In genomic region chr10:94931961-94932832, GRCm38 (mm10) we compare ENCODE assay signal across 8 mouse cellular contexts. TPM values are rescaled to one million over a fixed set of nuclear protein-coding genes. Genes with fewer than 3 reads are reported as not detected.
DNase-seq lines count a peak whose midpoint lies in the region; ATAC-seq lines count a peak whose summit lies in the region.

No protein-coding gene starts in this region.

- DNase-seq in heart, adult 8-10 months (ENCODE audit: low spot score) = peak; percentile 61
- no peak for DNase-seq in layer of hippocampus, postnatal 10 days (ENCODE audit: low spot score in 2 of 2)
- no peak for DNase-seq in left cerebral cortex, adult 11 months (ENCODE audit: low spot score)
- no peak for DNase-seq in midbrain, embryonic 14.5 days

- 58% methylated on average over 9 of the region's 9 CpGs for WGBS in hindbrain, embryonic 16.5 days
- 68% methylated on average over 9 of the region's 9 CpGs for WGBS in hindbrain, embryonic 12.5 days
- 34% methylated on average over 9 of the region's 9 CpGs for WGBS in kidney, embryonic 16.5 days
- 80% methylated on average over 9 of the region's 9 CpGs for WGBS in midbrain, embryonic 14.5 days

- no peak overlapping the region for H3K9ac ChIP-seq in hindbrain, embryonic 16.5 days (ENCODE audit: low read depth, low read length)
- no peak overlapping the region for H3K9ac ChIP-seq in hindbrain, embryonic 12.5 days
- no peak overlapping the region for H3K9ac ChIP-seq in kidney, embryonic 16.5 days (replicated peaks; ENCODE audit: low read length)
- H3K9ac ChIP-seq in midbrain, embryonic 14.5 days (replicated peaks; ENCODE audit: low read length) = no peak overlapping the region

- H3K4me3 ChIP-seq in hindbrain, embryonic 16.5 days (ENCODE audit: low read length) = no peak overlapping the region
- H3K4me3 ChIP-seq in hindbrain, embryonic 12.5 days = no peak overlapping the region
- H3K4me3 ChIP-seq in kidney, embryonic 16.5 days (ENCODE audit: low read length) = no peak overlapping the region
- H3K4me3 ChIP-seq in megakaryocyte, embryonic 14.5 days (replicated peaks) = peak overlapping the region; percentile 83
- no peak overlapping the region for H3K4me3 ChIP-seq in midbrain, embryonic 14.5 days (replicated peaks; ENCODE audit: low read depth, low read length)

- no peaks in the 10 kb centered on the region for H3K9me3 ChIP-seq in hindbrain, embryonic 16.5 days (ENCODE audit: control insufficient read depth, low read length)
- H3K9me3 ChIP-seq in hindbrain, embryonic 12.5 days (replicated peaks) = no peaks in the 10 kb centered on the region
- no peaks in the 10 kb centered on the region for H3K9me3 ChIP-seq in kidney, embryonic 16.5 days (ENCODE audit: low read length)
- no peaks in the 10 kb centered on the region for H3K9me3 ChIP-seq in megakaryocyte, embryonic 14.5 days
- H3K9me3 ChIP-seq in midbrain, embryonic 14.5 days (ENCODE audit: control insufficient read depth, low read length) = no peaks in the 10 kb centered on the region

- H3K27ac ChIP-seq in hindbrain, embryonic 16.5 days (ENCODE audit: low read depth, low read length) = no peak overlapping the region
- H3K27ac ChIP-seq in hindbrain, embryonic 12.5 days = no peak overlapping the region
- H3K27ac ChIP-seq in kidney, embryonic 16.5 days (ENCODE audit: low read length) = peak overlapping the region; percentile 74
- H3K27ac ChIP-seq in midbrain, embryonic 14.5 days (replicated peaks; ENCODE audit: low read depth, low read length) = no peak overlapping the region

- peaks cover 13% of the 10 kb centered on the region for H3K4me1 ChIP-seq in hindbrain, embryonic 16.5 days (ENCODE audit: control insufficient read depth, insufficient read depth, low read depth, low read length)
- peaks cover 4% of the 10 kb centered on the region; the same call in 1 of the 2 replicates for H3K4me1 ChIP-seq in hindbrain, embryonic 12.5 days
- H3K4me1 ChIP-seq in kidney, embryonic 16.5 days (ENCODE audit: insufficient read depth, low read length) = peaks cover 12% of the 10 kb centered on the region
- H3K4me1 ChIP-seq in megakaryocyte, embryonic 14.5 days = peaks cover 97% of the 10 kb centered on the region
- H3K4me1 ChIP-seq in midbrain, embryonic 14.5 days (ENCODE audit: control insufficient read depth, insufficient read depth, low read length) = peaks cover 15% of the 10 kb centered on the region; the same call in 1 of the 2 replicates

- ATAC-seq in hindbrain, embryonic 16.5 days = peak; percentile 57
- no peak for ATAC-seq in hindbrain, embryonic 12.5 days (ENCODE audit: low FRiP score)
- ATAC-seq in kidney, embryonic 16.5 days (ENCODE audit: low FRiP score, low TSS enrichment) = peak; percentile 99
- no peak for ATAC-seq in midbrain, embryonic 14.5 days (ENCODE audit: low FRiP score, low TSS enrichment)

- no peaks in the 10 kb centered on the region for H3K36me3 ChIP-seq in hindbrain, embryonic 16.5 days (ENCODE audit: control insufficient read depth, insufficient read depth, low read length)
- H3K36me3 ChIP-seq in hindbrain, embryonic 12.5 days = no peaks in the 10 kb centered on the region
- no peaks in the 10 kb centered on the region for H3K36me3 ChIP-seq in kidney, embryonic 16.5 days (ENCODE audit: insufficient read depth, low read length)
- peaks cover 68% of the 10 kb centered on the region for H3K36me3 ChIP-seq in megakaryocyte, embryonic 14.5 days (replicated peaks; ENCODE audit: low read length)
- H3K36me3 ChIP-seq in midbrain, embryonic 14.5 days (ENCODE audit: control insufficient read depth, insufficient read depth, low read length) = 0 out of 2 replicates have a peak, but pooled peaks cover 2% of the 10 kb centered on the region

- no peak overlapping the region for H3K4me2 ChIP-seq in hindbrain, embryonic 16.5 days (ENCODE audit: low read length)
- H3K4me2 ChIP-seq in hindbrain, embryonic 12.5 days (replicated peaks) = no peak overlapping the region
- no peak overlapping the region for H3K4me2 ChIP-seq in kidney, embryonic 16.5 days (replicated peaks; ENCODE audit: low read depth, low read length)
- no peak overlapping the region for H3K4me2 ChIP-seq in midbrain, embryonic 14.5 days (ENCODE audit: low read length)

- no peaks in the 10 kb centered on the region for H3K27me3 ChIP-seq in hindbrain, embryonic 16.5 days (replicated peaks; ENCODE audit: control insufficient read depth, insufficient read depth, low read length)
- no peaks in the 10 kb centered on the region for H3K27me3 ChIP-seq in hindbrain, embryonic 12.5 days
- H3K27me3 ChIP-seq in kidney, embryonic 16.5 days (ENCODE audit: insufficient read depth, low read length) = no peaks in the 10 kb centered on the region
- H3K27me3 ChIP-seq in megakaryocyte, embryonic 14.5 days (replicated peaks) = no peaks in the 10 kb centered on the region
- no peaks in the 10 kb centered on the region for H3K27me3 ChIP-seq in midbrain, embryonic 14.5 days (ENCODE audit: control insufficient read depth, insufficient read depth, low read length)

RNA-seq across cellular contexts. Expression of gene Plxnc1, which starts 12.4 kb away (rescaled TPM):
- 8.3 and 8.4 TPM in 2 replicates for polyA plus RNA-seq in hindbrain, embryonic 16.5 days (2015; fragmentation: Nextera tagmentation; extraction: Ambion mirVana)
- 6.4 and 6.7 TPM in 2 replicates for polyA plus RNA-seq in hindbrain, embryonic 12.5 days (2016; fragmentation: Nextera tagmentation; extraction: Ambion mirVana)
- 1 to 10 TPM; 1.9 to 2.8 (median 2.3) TPM for total RNA-seq in heart, adult 8-10 months (2022)
- 0.95 and 1.1 TPM in 2 replicates for polyA plus RNA-seq in kidney, embryonic 16.5 days (2015; fragmentation: Nextera tagmentation; extraction: Ambion mirVana)
- polyA plus RNA-seq in megakaryocyte, embryonic 14.5 days (2012; ENCODE audit: insufficient read depth, low replicate concordance) = 3.7 and 6.1 TPM in 2 replicates
- 10 to 100 TPM; 48.8 to 50.3 TPM for total RNA-seq in layer of hippocampus, postnatal 10 days (2021)
- polyA plus RNA-seq in midbrain, embryonic 14.5 days (2014; fragmentation: Nextera tagmentation; extraction: Ambion mirVana) = 23.0 and 23.4 TPM in 2 replicates

Comparison
In these comparisons a context has a peak if more than half of its experiments do, and no peak if none do; other contexts are left out.
1. ATAC-seq: peak in hindbrain, embryonic 16.5 days (single experiment) and kidney, embryonic 16.5 days (single experiment); none in hindbrain, embryonic 12.5 days (single experiment) and midbrain, embryonic 14.5 days (single experiment).